Mouse (Mus musculus) liver, embryonic 14.5 days (tissue): ENCODE measurements around the gene Jtb. TPM values are rescaled to one million over a fixed set of nuclear protein-coding genes. Genes with fewer than 3 reads are reported as not detected.

Source experiments
- ATAC-seq: fragments of 200-750 bp; cut with Nextera tagmentation; 2 replicates; pipeline ENCODE4 v1.8.0; 2017; ENCODE audit warnings: moderate number of reproducible peaks, mild to moderate bottlenecking, moderate library complexity; ENCODE audit not compliant: insufficient read depth
- DNase-seq, 3 experiments: peaks; one replicate each; pipeline ENCODE4 v3.0.0-alpha.2; 2012 to 2013; ENCODE audit warnings: low read depth in 3 of 3, low spot score in 3 of 3
- H3K27ac ChIP-seq: fragments of 300-500 bp; sonication (generic); 2 replicates; pipeline ENCODE4 v1.5.1; 2014; ENCODE audit warnings: moderate library complexity, mild to moderate bottlenecking, control low read depth, inconsistent platforms
- H3K27me3 ChIP-seq: fragments of 300-500 bp; sonication (generic); 2 replicates; pipeline ENCODE4 v1.6.1; 2014; ENCODE audit warnings: mild to moderate bottlenecking, low read length, moderate library complexity; ENCODE audit not compliant: control insufficient read depth, insufficient read depth
- H3K36me3 ChIP-seq: fragments of 300-500 bp; sonication (generic); replicated peaks from 2 replicates; pipeline ENCODE4 v1.6.1; 2014; ENCODE audit warnings: low read depth; ENCODE audit not compliant: control insufficient read depth, insufficient read depth
- H3K4me1 ChIP-seq, 2 experiments: fragments of 200-500 bp in 1 of 2; fragments of 300-500 bp in 1 of 2; sonication (generic) in 1 of 2; replicated peaks; 2 replicates each; pipeline ENCODE4 v1.6.1; 2012 to 2014; ENCODE audit warnings: antibody characterized with exemption in 1 of 2, inconsistent platforms in 1 of 2, low read length in 1 of 2; ENCODE audit not compliant: control insufficient read depth in 2 of 2, insufficient read depth in 2 of 2
- H3K4me2 ChIP-seq: fragments of 300-500 bp; sonication (generic); 2 replicates; pipeline ENCODE4 v1.6.1; 2014; ENCODE audit warnings: low read depth, mild to moderate bottlenecking, control low read depth, moderate library complexity
- H3K4me3 ChIP-seq, 2 experiments: fragments of 200-500 bp in 1 of 2; fragments of 300-500 bp in 1 of 2; sonication (generic) in 1 of 2; 2 replicates each; pipeline ENCODE4 v1.5.1; 2012 to 2014; ENCODE audit warnings: low read depth in 2 of 2, low read length in 2 of 2, mild to moderate bottlenecking in 2 of 2, control low read depth in 1 of 2, inconsistent platforms in 1 of 2, moderate library complexity in 1 of 2; ENCODE audit not compliant: insufficient read depth in 1 of 2
- H3K9ac ChIP-seq: fragments of 300-500 bp; sonication (generic); replicated peaks from 2 replicates; pipeline ENCODE4 v1.6.1; 2014; ENCODE audit warnings: mild to moderate bottlenecking, control low read depth, moderate library complexity
- H3K9me3 ChIP-seq: fragments of 300-500 bp; sonication (generic); 2 replicates; pipeline ENCODE4 v1.6.1; 2016; ENCODE audit warnings: low read length, mixed read lengths; ENCODE audit not compliant: control insufficient read depth
- CTCF ChIP-seq: IDR thresholded peaks from 2 replicates; pipeline ENCODE4 v1.5.1; 2016; ENCODE audit warnings: antibody characterized with exemption, low read depth, control low read depth
- EP300 ChIP-seq: IDR thresholded peaks from 2 replicates; pipeline ENCODE4 v1.6.1; 2016; ENCODE audit warnings: antibody characterized with exemption, low read depth
- WGBS: fragments of 180-500 bp; shearing (Covaris S2); extraction: QIAGEN DNeasy Blood & Tissue Kit; methylation state at CpG from one replicate; pipeline ENCODE4 v1.1.7; 2014; ENCODE audit not compliant: insufficient replicate concordance; 5-methylcytosine and 5-hydroxymethylcytosine counted together
- polyA plus RNA-seq, 2 experiments: library from polyadenylated mRNA; depleted of rRNA in 1 of 2; stranded (reverse) in 1 of 2; unstranded in 1 of 2; fragments of >200 nt; fragmentation: Nextera tagmentation in 1 of 2; extraction: Ambion mirVana in 1 of 2; gene quantifications; 2 replicates each; pipeline versions ENCODE4 v1.2.1 to v1.2.3; 2012 to 2014

The Jtb gene
- polyA plus RNA-seq, 2 experiments: 21.2 to 48.8 TPM

GRCm38 (mm10) chr3:90209908-90210566 lies 21.4 kb upstream of the Jtb start:
- TF ChIP-seq CTCF (no peak), EP300 (no peak)
- H3K4me1 ChIP-seq: peaks cover 20 to 26% of the 10 kb centered on the region in 2 experiments
- no peak overlapping the region for H3K9ac ChIP-seq
- no peak for ATAC-seq
- no peaks in the 10 kb centered on the region for H3K9me3 ChIP-seq
- H3K27me3 ChIP-seq: no peaks in the 10 kb centered on the region
- H3K36me3 ChIP-seq: peaks cover 52% of the 10 kb centered on the region
- 85% methylated on average over 5 of the region's 5 CpGs for WGBS
- no peak for DNase-seq
- no peak overlapping the region for H3K4me2 ChIP-seq
- H3K4me3 ChIP-seq: no peak overlapping the region
- H3K27ac ChIP-seq: no peak overlapping the region

- Histone ChIP-seq H3K27ac (peak overlapping the region; percentile 25; the same call in 1 of the 2 replicates), H3K4me3 (peak overlapping the region; percentile 69 to 100), H3K4me1 (peaks cover 20 to 26% of the 10 kb centered on the region in 2 experiments), H3K36me3 (peaks cover 52% of the 10 kb centered on the region), H3K4me2 (peak overlapping the region; percentile 97), H3K27me3 (no peaks in the 10 kb centered on the region), H3K9ac (peak overlapping the region; percentile 70), H3K9me3 (no peaks in the 10 kb centered on the region)
- DNase-seq: no peak
- no peak for ATAC-seq
- TF ChIP-seq CTCF (no peak), EP300 (no peak)
- 34% methylated on average over 13 of the region's 13 CpGs for WGBS
These were observed 19.7 kb upstream of the Jtb start for GRCm38 (mm10) chr3:90211475-90212398.

- Histone ChIP-seq H3K27ac (peak overlapping the region; percentile 37), H3K36me3 (peaks cover 48% of the 10 kb centered on the region), H3K9me3 (no peaks in the 10 kb centered on the region), H3K4me2 (peak overlapping the region; percentile 97), H3K27me3 (no peaks in the 10 kb centered on the region), H3K9ac (peak overlapping the region; percentile 70), H3K4me3 (peak overlapping the region; percentile 69 to 100), H3K4me1 (peaks cover 20 to 26% of the 10 kb centered on the region in 2 experiments)
- DNase-seq (no peak), ATAC-seq (no peak)
- WGBS: 2% methylated on average over 5 of the region's 5 CpGs
- TF ChIP-seq EP300: no peak
- TF ChIP-seq CTCF: no peak
These were observed 18.7 kb upstream of the Jtb start for GRCm38 (mm10) chr3:90212723-90213122.

- H3K4me1 ChIP-seq: peaks cover 20 to 26% of the 10 kb centered on the region in 2 experiments
- under 1% methylated on average over 42 of the region's 42 CpGs for WGBS
- no peaks in the 10 kb centered on the region for H3K27me3 ChIP-seq
- ATAC-seq: peak; percentile 90
- no peak for TF ChIP-seq CTCF
- TF ChIP-seq EP300: no peak
- H3K4me3 ChIP-seq: peak within 1 kb of the TSS; percentile 69 to 100
- H3K9ac ChIP-seq: peak within 1 kb of the TSS; percentile 70
- H3K36me3 ChIP-seq: peaks cover 41% of the 10 kb centered on the region
- peak; percentile 89 to 92 (median 89) for DNase-seq
- no peaks in the 10 kb centered on the region for H3K9me3 ChIP-seq
- H3K4me2 ChIP-seq: peak within 1 kb of the TSS; percentile 97
- H3K27ac ChIP-seq: peak within 1 kb of the TSS; percentile 37
These were observed 18.0 kb upstream of the Jtb start, which contains the start of the genes Rps27 and Rab13 for GRCm38 (mm10) chr3:90213377-90213866. Gene Rps27 (minus strand): TSS chr3:90213651. Gene Rab13 (plus strand): TSS chr3:90213695.
